Mouse (Mus musculus): ENCODE measurements around the gene Map3k20. TPM values are rescaled to one million over a fixed set of nuclear protein-coding genes. Genes with fewer than 3 reads are reported as not detected.
A peak's percentile ranks its signal among the peaks of the same experiment; 100 is the strongest.

Map3k20 gene
- polyA plus RNA-seq, 1 experiment from 2014 or later, result 9.5 TPM

GRCm38 (mm10) chr2:72287142-72287541 lies 1.7 kb downstream of the Map3k20 start:
- DNase-seq (ENCODE audit: low spot score) (no peak), ATAC-seq (replicated peaks; ENCODE audit: low FRiP score) (no peak)
- H3K9me3 ChIP-seq (ENCODE audit: control insufficient read depth, low read length), result no peaks in the 10 kb centered on the region
- WGBS, result 70% methylated on average over 4 of the region's 4 CpGs
- H3K4me1 ChIP-seq (replicated peaks; ENCODE audit: control insufficient read depth, insufficient read depth, low read length), result no peaks in the 10 kb centered on the region
- no peaks in the 10 kb centered on the region for H3K36me3 ChIP-seq (ENCODE audit: control insufficient read depth, insufficient read depth, low read length)
- H3K27me3 ChIP-seq (ENCODE audit: control insufficient read depth, insufficient read depth, low read length), result no peaks in the 10 kb centered on the region; the same call in 1 of the 2 replicates
- 0 out of 2 replicates have a peak overlapping the region, but pooled peaks have one; percentile 5 for H3K4me2 ChIP-seq (ENCODE audit: low read depth, low read length, severe bottlenecking)
- no peak overlapping the region for H3K4me3 ChIP-seq (ENCODE audit: low read depth, low read length)
- no peak overlapping the region for H3K27ac ChIP-seq (ENCODE audit: low read depth, low read length)
- H3K9ac ChIP-seq (ENCODE audit: low read length), result no peak overlapping the region

GRCm38 (mm10) chr2:72288932-72289534 lies 3.6 kb downstream of the Map3k20 start:
- no peaks in the 10 kb centered on the region for H3K36me3 ChIP-seq (ENCODE audit: control insufficient read depth, insufficient read depth, low read length)
- ATAC-seq (replicated peaks; ENCODE audit: low FRiP score) (no peak), DNase-seq (ENCODE audit: low spot score) (no peak)
- no peaks in the 10 kb centered on the region; the same call in 1 of the 2 replicates for H3K27me3 ChIP-seq (ENCODE audit: control insufficient read depth, insufficient read depth, low read length)
- H3K4me2 ChIP-seq (ENCODE audit: low read depth, low read length, severe bottlenecking), result no peak overlapping the region
- WGBS, result 87% methylated on average over 11 of the region's 11 CpGs
- no peak overlapping the region for H3K27ac ChIP-seq (ENCODE audit: low read depth, low read length)
- no peaks in the 10 kb centered on the region for H3K4me1 ChIP-seq (replicated peaks; ENCODE audit: control insufficient read depth, insufficient read depth, low read length)
- no peak overlapping the region for H3K9ac ChIP-seq (ENCODE audit: low read length)
- no peaks in the 10 kb centered on the region for H3K9me3 ChIP-seq (ENCODE audit: control insufficient read depth, low read length)
- H3K4me3 ChIP-seq (ENCODE audit: low read depth, low read length), result no peak overlapping the region

GRCm38 (mm10) chr2:72291103-72291502 lies 5.7 kb downstream of the Map3k20 start:
- H3K27ac ChIP-seq (ENCODE audit: low read depth, low read length), result no peak overlapping the region
- WGBS, result 81% methylated on average over 1 of the region's 1 CpGs
- H3K9me3 ChIP-seq (ENCODE audit: control insufficient read depth, low read length), result no peaks in the 10 kb centered on the region
- DNase-seq (ENCODE audit: low spot score), result no peak
- H3K27me3 ChIP-seq (ENCODE audit: control insufficient read depth, insufficient read depth, low read length), result no peaks in the 10 kb centered on the region
- H3K9ac ChIP-seq (ENCODE audit: low read length), result no peak overlapping the region
- no peaks in the 10 kb centered on the region for H3K36me3 ChIP-seq (ENCODE audit: control insufficient read depth, insufficient read depth, low read length)
- H3K4me3 ChIP-seq (ENCODE audit: low read depth, low read length), result no peak overlapping the region
- no peak for ATAC-seq (replicated peaks; ENCODE audit: low FRiP score)
- H3K4me1 ChIP-seq (replicated peaks; ENCODE audit: control insufficient read depth, insufficient read depth, low read length), result no peaks in the 10 kb centered on the region
- H3K4me2 ChIP-seq (ENCODE audit: low read depth, low read length, severe bottlenecking), result no peak overlapping the region

GRCm38 (mm10) chr2:72292573-72292972 lies 7.1 kb downstream of the Map3k20 start:
- no peaks in the 10 kb centered on the region for H3K9me3 ChIP-seq (ENCODE audit: control insufficient read depth, low read length)
- WGBS, result 90% methylated on average over 8 of the region's 8 CpGs
- H3K4me3 ChIP-seq (ENCODE audit: low read depth, low read length), result no peak overlapping the region
- no peak overlapping the region for H3K4me2 ChIP-seq (ENCODE audit: low read depth, low read length, severe bottlenecking)
- no peak for DNase-seq (ENCODE audit: low spot score)
- no peak overlapping the region for H3K9ac ChIP-seq (ENCODE audit: low read length)
- H3K36me3 ChIP-seq (ENCODE audit: control insufficient read depth, insufficient read depth, low read length), result no peaks in the 10 kb centered on the region
- no peak overlapping the region for H3K27ac ChIP-seq (ENCODE audit: low read depth, low read length)
- H3K27me3 ChIP-seq (ENCODE audit: control insufficient read depth, insufficient read depth, low read length), result no peaks in the 10 kb centered on the region
- H3K4me1 ChIP-seq (replicated peaks; ENCODE audit: control insufficient read depth, insufficient read depth, low read length), result no peaks in the 10 kb centered on the region
- ATAC-seq (replicated peaks; ENCODE audit: low FRiP score), result no peak

GRCm38 (mm10) chr2:72294994-72295393 lies 9.6 kb downstream of the Map3k20 start:
- Histone ChIP-seq H3K9ac (ENCODE audit: low read length) (no peak overlapping the region), H3K4me1 (replicated peaks; ENCODE audit: control insufficient read depth, insufficient read depth, low read length) (no peaks in the 10 kb centered on the region), H3K4me2 (ENCODE audit: low read depth, low read length, severe bottlenecking) (no peak overlapping the region), H3K27ac (ENCODE audit: low read depth, low read length) (no peak overlapping the region), H3K36me3 (ENCODE audit: control insufficient read depth, insufficient read depth, low read length) (no peaks in the 10 kb centered on the region), H3K9me3 (ENCODE audit: control insufficient read depth, low read length) (no peaks in the 10 kb centered on the region), H3K27me3 (ENCODE audit: control insufficient read depth, insufficient read depth, low read length) (no peaks in the 10 kb centered on the region), H3K4me3 (ENCODE audit: low read depth, low read length) (no peak overlapping the region)
- 83% methylated on average over 6 of the region's 6 CpGs for WGBS
- ATAC-seq (replicated peaks; ENCODE audit: low FRiP score) (no peak), DNase-seq (ENCODE audit: low spot score) (no peak)

GRCm38 (mm10) chr2:72296984-72297715 lies 11.7 kb downstream of the Map3k20 start:
- no peak overlapping the region for H3K4me2 ChIP-seq (ENCODE audit: low read depth, low read length, severe bottlenecking)
- no peaks in the 10 kb centered on the region for H3K9me3 ChIP-seq (ENCODE audit: control insufficient read depth, low read length)
- no peaks in the 10 kb centered on the region for H3K36me3 ChIP-seq (ENCODE audit: control insufficient read depth, insufficient read depth, low read length)
- no peak overlapping the region for H3K4me3 ChIP-seq (ENCODE audit: low read depth, low read length)
- WGBS, result 92% methylated on average over 10 of the region's 10 CpGs
- no peak for DNase-seq (ENCODE audit: low spot score)
- no peak overlapping the region for H3K9ac ChIP-seq (ENCODE audit: low read length)
- no peak overlapping the region for H3K27ac ChIP-seq (ENCODE audit: low read depth, low read length)
- no peak for ATAC-seq (replicated peaks; ENCODE audit: low FRiP score)
- H3K4me1 ChIP-seq (replicated peaks; ENCODE audit: control insufficient read depth, insufficient read depth, low read length), result no peaks in the 10 kb centered on the region
- no peaks in the 10 kb centered on the region for H3K27me3 ChIP-seq (ENCODE audit: control insufficient read depth, insufficient read depth, low read length)

GRCm38 (mm10) chr2:72297716-72298082 lies 12.3 kb downstream of the Map3k20 start:
- H3K36me3 ChIP-seq (ENCODE audit: control insufficient read depth, insufficient read depth, low read length), result no peaks in the 10 kb centered on the region
- no peaks in the 10 kb centered on the region for H3K27me3 ChIP-seq (ENCODE audit: control insufficient read depth, insufficient read depth, low read length)
- no peak overlapping the region for H3K9ac ChIP-seq (ENCODE audit: low read length)
- H3K4me2 ChIP-seq (ENCODE audit: low read depth, low read length, severe bottlenecking), result no peak overlapping the region
- H3K4me3 ChIP-seq (ENCODE audit: low read depth, low read length), result no peak overlapping the region
- DNase-seq (ENCODE audit: low spot score) (no peak), ATAC-seq (replicated peaks; ENCODE audit: low FRiP score) (no peak)
- no peaks in the 10 kb centered on the region for H3K9me3 ChIP-seq (ENCODE audit: control insufficient read depth, low read length)
- H3K4me1 ChIP-seq (replicated peaks; ENCODE audit: control insufficient read depth, insufficient read depth, low read length), result no peaks in the 10 kb centered on the region
- 71% methylated on average over 10 of the region's 10 CpGs for WGBS
- no peak overlapping the region for H3K27ac ChIP-seq (ENCODE audit: low read depth, low read length)

GRCm38 (mm10) chr2:72298406-72298805 lies 13.0 kb downstream of the Map3k20 start:
- DNase-seq (ENCODE audit: low spot score) (no peak), ATAC-seq (replicated peaks; ENCODE audit: low FRiP score) (no peak)
- Histone ChIP-seq H3K36me3 (ENCODE audit: control insufficient read depth, insufficient read depth, low read length) (no peaks in the 10 kb centered on the region), H3K9me3 (ENCODE audit: control insufficient read depth, low read length) (no peaks in the 10 kb centered on the region), H3K27me3 (ENCODE audit: control insufficient read depth, insufficient read depth, low read length) (no peaks in the 10 kb centered on the region), H3K9ac (ENCODE audit: low read length) (no peak overlapping the region), H3K27ac (ENCODE audit: low read depth, low read length) (no peak overlapping the region), H3K4me3 (ENCODE audit: low read depth, low read length) (no peak overlapping the region), H3K4me2 (ENCODE audit: low read depth, low read length, severe bottlenecking) (no peak overlapping the region), H3K4me1 (replicated peaks; ENCODE audit: control insufficient read depth, insufficient read depth, low read length) (no peaks in the 10 kb centered on the region)
- 55% methylated on average over 4 of the region's 4 CpGs for WGBS

All from forebrain, embryonic 11.5 days (tissue).